Mouse (Mus musculus) neural tube, embryonic 12.5 days (tissue): Measurements from ENCODE around the gene Tmem216. TPM values are rescaled to one million over a fixed set of nuclear protein-coding genes. Genes with fewer than 3 reads are reported as not detected.
A peak's percentile ranks its signal among the peaks of the same experiment; 100 is the strongest.
"Not testable (repeated sequence)": the region's sequence is repeated elsewhere in the genome, so short reads cannot be mapped to it uniquely, and the experiment has no call there.

Experiments used
- ATAC-seq: fragments of 200-750 bp; cut with Nextera tagmentation; 2 replicates; pipeline ENCODE4 v1.8.0; 2017; ENCODE audit warnings: low read depth, mild to moderate bottlenecking, moderate TSS enrichment, moderate library complexity; ENCODE audit not compliant: low FRiP score
- H3K27ac ChIP-seq: fragments of 300-500 bp; sonication (generic); 2 replicates; pipeline ENCODE4 v1.5.1; 2016
- H3K27me3 ChIP-seq: fragments of 300-500 bp; sonication (generic); replicated peaks from 2 replicates; pipeline ENCODE4 v1.6.1; 2016; ENCODE audit warnings: mild to moderate bottlenecking
- H3K36me3 ChIP-seq: fragments of 300-500 bp; sonication (generic); 2 replicates; pipeline ENCODE4 v1.6.1; 2016; ENCODE audit warnings: mild to moderate bottlenecking
- H3K4me1 ChIP-seq: fragments of 300-500 bp; sonication (generic); 2 replicates; pipeline ENCODE4 v1.6.1; 2016
- H3K4me2 ChIP-seq: fragments of 300-500 bp; sonication (generic); replicated peaks from 2 replicates; pipeline ENCODE4 v1.6.1; 2016; ENCODE audit warnings: mild to moderate bottlenecking
- H3K4me3 ChIP-seq: fragments of 300-500 bp; sonication (generic); 2 replicates; pipeline ENCODE4 v1.5.1; 2016
- H3K9ac ChIP-seq: fragments of 300-500 bp; sonication (generic); 2 replicates; pipeline ENCODE4 v1.6.1; 2016; ENCODE audit warnings: mild to moderate bottlenecking
- H3K9me3 ChIP-seq: fragments of 300-500 bp; sonication (generic); 2 replicates; pipeline ENCODE4 v1.6.1; 2016; ENCODE audit warnings: mild to moderate bottlenecking
- WGBS: fragments of 180-500 bp; shearing (Covaris S2); methylation state at CpG from one replicate; pipeline ENCODE4 v1.1.7; 2016; 5-methylcytosine and 5-hydroxymethylcytosine counted together
- polyA plus RNA-seq: library from polyadenylated mRNA; unstranded; fragments of >200 nt; fragmentation: Nextera tagmentation; extraction: Ambion mirVana; gene quantifications from 2 replicates; pipeline ENCODE4 v1.2.1, GENCODE M21; 2016

Gene Tmem216
- polyA plus RNA-seq, 1 experiment from 2014 or later, result 48.1 TPM

DNA sequence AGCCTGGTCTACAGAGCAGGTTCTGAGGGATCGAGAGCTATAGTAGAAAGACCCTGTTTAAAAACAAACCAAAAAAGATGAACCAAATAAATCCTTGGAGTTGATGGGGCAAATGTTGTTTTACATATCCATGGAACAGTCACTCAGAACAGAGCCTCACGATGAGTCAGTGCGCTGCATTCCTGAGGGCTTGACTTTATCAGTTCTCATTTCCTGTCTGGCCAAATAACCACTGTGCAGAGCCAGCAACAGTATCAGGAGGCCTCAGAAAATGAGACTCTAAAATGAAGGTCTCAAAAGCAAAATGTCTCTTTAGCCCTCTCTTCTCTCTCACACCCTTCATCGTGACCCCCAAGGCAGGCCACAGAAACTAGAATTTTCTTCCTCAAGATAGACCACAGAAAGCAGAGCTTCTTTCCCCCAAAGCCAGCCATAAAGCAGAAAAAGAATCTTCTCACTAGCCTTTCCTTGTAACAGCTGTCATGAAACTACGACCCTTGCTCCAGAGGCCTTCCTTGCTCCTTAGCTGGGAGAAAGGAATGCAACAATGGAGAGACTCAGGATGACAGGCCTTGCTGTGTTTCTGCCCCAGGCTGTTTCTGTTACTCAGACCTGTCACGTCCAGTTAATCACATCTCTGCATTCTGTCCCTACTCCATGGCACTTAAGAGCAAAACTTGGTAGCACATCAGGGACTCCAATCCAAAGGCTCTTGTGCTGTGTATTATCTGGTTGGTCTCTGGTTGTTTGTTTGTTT is 5.7 kb upstream of the Tmem216 start:
- peaks cover under 1% of the 10 kb centered on the region; the same call in 1 of the 2 replicates for H3K4me1 ChIP-seq
- no peak overlapping the region for H3K4me2 ChIP-seq
- H3K4me3 ChIP-seq, result no peak overlapping the region
- no peak overlapping the region for H3K27ac ChIP-seq
- no peaks in the 10 kb centered on the region for H3K36me3 ChIP-seq
- H3K27me3 ChIP-seq, result no peaks in the 10 kb centered on the region
- no peak for ATAC-seq
- no peaks in the 10 kb centered on the region for H3K9me3 ChIP-seq
- WGBS, result 77% methylated on average over 6 of the region's 6 CpGs
- H3K9ac ChIP-seq, result no peak overlapping the region

DNA sequence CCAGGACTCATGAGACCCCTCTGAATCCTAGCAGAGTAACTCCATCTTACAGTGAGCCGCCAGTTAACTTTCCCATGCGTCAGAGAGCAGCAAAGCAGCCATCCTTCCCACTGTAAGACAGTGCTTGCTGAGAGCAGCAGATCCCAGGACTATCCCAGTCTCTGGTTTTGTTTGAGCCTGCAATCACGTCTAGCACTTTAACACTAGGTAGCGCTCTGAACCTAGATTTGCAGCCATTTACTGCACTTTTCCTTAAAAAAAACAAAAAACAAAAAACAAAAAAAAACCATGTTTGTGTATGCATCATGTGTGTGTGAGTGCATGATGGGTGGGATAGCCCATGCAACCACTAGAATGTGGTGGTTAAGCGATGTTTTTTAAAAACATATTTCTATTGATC is 4.1 kb upstream of the Tmem216 start:
- 39% methylated on average over 5 of the region's 5 CpGs for WGBS
- H3K9ac ChIP-seq, result no peak overlapping the region
- no peaks in the 10 kb centered on the region for H3K9me3 ChIP-seq
- no peak overlapping the region for H3K27ac ChIP-seq
- H3K4me3 ChIP-seq, result no peak overlapping the region
- no peak overlapping the region for H3K4me2 ChIP-seq
- H3K36me3 ChIP-seq, result no peaks in the 10 kb centered on the region
- no peaks in the 10 kb centered on the region for H3K27me3 ChIP-seq
- no peak for ATAC-seq
- peaks cover 10% of the 10 kb centered on the region for H3K4me1 ChIP-seq

DNA sequence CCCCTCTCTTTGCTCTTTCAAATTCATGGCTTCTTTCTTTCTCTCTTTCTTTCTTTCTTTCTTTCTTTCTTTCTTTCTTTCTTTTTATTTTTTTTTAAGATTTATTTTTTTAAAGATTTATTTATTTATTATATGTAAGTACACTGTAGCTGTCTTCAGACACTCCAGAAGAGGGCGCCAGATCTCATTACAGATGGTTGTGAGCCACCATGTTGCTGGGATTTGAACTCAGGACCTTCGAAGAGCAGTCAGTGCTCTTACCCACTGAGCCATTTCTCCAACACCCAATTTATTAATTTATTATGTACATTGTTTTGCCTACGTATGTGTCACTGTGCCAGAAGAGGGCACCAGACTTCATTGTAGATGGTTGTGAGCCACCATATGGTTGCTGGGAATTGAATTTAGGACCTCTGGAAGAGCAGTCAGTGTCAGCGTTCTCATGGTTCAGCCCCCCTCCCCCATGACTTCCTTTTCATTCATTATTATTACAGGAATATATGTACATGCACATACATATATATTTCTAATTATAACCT is 1.9 kb upstream of the Tmem216 start:
- peaks cover 19% of the 10 kb centered on the region for H3K4me1 ChIP-seq
- H3K36me3 ChIP-seq, ATAC-seq, H3K4me3 ChIP-seq, H3K4me2 ChIP-seq, H3K27ac ChIP-seq, H3K27me3 ChIP-seq, H3K9ac ChIP-seq, H3K9me3 ChIP-seq: not testable (repeated sequence)
- 73% methylated on average over 4 of the region's 4 CpGs for WGBS

DNA sequence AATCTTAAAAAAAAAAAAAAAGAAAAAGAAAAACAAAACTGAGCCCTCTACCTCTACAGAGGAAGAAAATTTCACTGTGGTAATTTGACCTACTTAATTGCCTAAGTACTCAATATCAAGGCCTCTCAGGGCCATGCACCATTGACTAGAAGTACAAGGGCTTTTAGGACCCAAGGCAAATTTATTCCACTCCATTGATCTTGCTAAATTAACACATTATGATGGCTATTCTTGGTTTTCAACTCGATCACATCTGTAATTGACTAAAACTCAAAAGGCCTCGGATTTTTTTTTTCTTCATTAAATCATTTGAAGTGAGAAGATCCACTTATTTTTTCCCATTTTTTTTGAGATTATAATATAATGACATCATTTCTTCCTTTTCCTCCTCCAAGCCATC is 1.4 kb upstream of the Tmem216 start:
- ATAC-seq, result no peak
- 65% methylated on average over 2 of the region's 2 CpGs for WGBS
- no peak overlapping the region for H3K9ac ChIP-seq
- peaks cover 5% of the 10 kb centered on the region; the same call in 1 of the 2 replicates for H3K36me3 ChIP-seq
- H3K27ac ChIP-seq, result no peak overlapping the region
- H3K9me3 ChIP-seq, result no peaks in the 10 kb centered on the region
- no peaks in the 10 kb centered on the region for H3K27me3 ChIP-seq
- H3K4me3 ChIP-seq, result no peak overlapping the region
- no peak overlapping the region for H3K4me2 ChIP-seq
- H3K4me1 ChIP-seq, result peaks cover 19% of the 10 kb centered on the region

DNA sequence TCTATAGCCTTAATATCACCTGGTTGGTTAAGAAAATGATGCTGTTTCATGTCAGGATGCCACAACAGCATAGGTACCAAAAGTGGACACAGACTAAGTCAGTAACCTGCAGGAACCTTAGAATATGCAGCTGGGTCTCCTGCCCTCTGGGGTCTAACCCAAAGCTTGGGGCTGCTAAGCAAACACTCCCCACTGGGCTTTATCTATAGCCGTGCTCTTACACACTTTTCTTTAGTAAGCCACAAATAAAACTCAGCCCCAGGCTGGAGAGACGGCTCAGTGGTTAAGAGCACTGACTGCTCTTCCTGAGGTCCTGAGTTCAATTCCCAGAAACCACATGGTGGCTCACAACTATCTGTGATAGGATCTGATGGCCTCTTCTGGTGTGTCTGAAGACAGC is 963 bp upstream of the Tmem216 start:
- H3K9ac ChIP-seq, result no peak overlapping the region
- no peak for ATAC-seq
- H3K27ac ChIP-seq, result no peak overlapping the region
- H3K4me1 ChIP-seq, result peaks cover 19% of the 10 kb centered on the region
- no peak overlapping the region for H3K4me2 ChIP-seq
- no peaks in the 10 kb centered on the region for H3K27me3 ChIP-seq
- no peak overlapping the region for H3K4me3 ChIP-seq
- peaks cover 5% of the 10 kb centered on the region; the same call in 1 of the 2 replicates for H3K36me3 ChIP-seq
- H3K9me3 ChIP-seq, result no peaks in the 10 kb centered on the region
- 76% methylated on average over 2 of the region's 2 CpGs for WGBS

DNA sequence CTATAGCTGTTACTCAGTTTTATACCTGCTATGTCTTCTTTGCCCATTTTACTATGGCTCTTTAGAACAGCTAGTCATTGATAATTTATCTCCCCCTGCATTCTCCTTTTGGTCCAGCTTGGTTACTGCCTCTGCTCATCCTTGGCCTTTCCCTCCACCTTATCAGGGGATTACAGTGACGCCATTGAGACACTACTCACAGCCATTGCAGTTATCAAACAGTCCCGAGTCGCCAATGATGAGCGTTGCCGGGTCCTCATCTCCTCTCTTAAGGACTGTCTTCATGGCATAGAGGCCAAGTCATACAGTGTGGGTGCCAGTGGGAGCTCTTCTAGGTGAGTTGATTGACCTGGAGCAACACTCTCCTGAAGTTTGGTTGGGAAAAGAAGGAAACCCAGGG is 16.6 kb downstream of the Tmem216 start:
- H3K9me3 ChIP-seq, result no peaks in the 10 kb centered on the region
- no peak overlapping the region for H3K4me2 ChIP-seq
- peaks cover 84% of the 10 kb centered on the region for H3K36me3 ChIP-seq
- H3K4me3 ChIP-seq, result no peak overlapping the region
- ATAC-seq, result no peak
- H3K27me3 ChIP-seq, result no peaks in the 10 kb centered on the region
- no peaks in the 10 kb centered on the region for H3K4me1 ChIP-seq
- WGBS, result 94% methylated on average over 5 of the region's 5 CpGs
- no peak overlapping the region for H3K27ac ChIP-seq
- no peak overlapping the region for H3K9ac ChIP-seq

DNA sequence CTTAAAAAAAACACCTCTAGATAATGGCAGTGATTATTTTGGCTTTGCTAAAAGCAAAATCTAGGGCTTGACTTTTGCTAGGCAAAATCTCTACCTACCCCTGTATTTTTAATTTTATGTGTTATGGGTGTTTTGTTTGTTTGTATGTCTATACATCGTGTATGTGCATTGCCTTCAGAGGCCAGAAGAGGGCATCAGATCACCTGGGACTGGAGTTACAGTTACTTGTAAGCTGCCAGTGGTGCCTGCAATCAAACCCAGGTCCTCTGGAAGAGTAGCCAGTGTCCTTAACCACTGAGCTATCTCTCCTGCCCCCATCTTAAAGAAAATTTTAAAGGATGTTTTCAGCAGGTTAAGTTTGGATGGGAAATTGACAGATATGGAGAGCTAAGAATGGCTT is 26.0 kb downstream of the Tmem216 start:
- Histone ChIP-seq H3K27me3 (no peaks in the 10 kb centered on the region), H3K9ac (no peak overlapping the region), H3K36me3 (peaks cover 52% of the 10 kb centered on the region), H3K4me3 (no peak overlapping the region), H3K4me1 (peaks cover 11% of the 10 kb centered on the region), H3K27ac (no peak overlapping the region), H3K4me2 (no peak overlapping the region), H3K9me3 (no peaks in the 10 kb centered on the region)
- 100% methylated on average over 1 of the region's 1 CpGs for WGBS
- ATAC-seq, result no peak

DNA sequence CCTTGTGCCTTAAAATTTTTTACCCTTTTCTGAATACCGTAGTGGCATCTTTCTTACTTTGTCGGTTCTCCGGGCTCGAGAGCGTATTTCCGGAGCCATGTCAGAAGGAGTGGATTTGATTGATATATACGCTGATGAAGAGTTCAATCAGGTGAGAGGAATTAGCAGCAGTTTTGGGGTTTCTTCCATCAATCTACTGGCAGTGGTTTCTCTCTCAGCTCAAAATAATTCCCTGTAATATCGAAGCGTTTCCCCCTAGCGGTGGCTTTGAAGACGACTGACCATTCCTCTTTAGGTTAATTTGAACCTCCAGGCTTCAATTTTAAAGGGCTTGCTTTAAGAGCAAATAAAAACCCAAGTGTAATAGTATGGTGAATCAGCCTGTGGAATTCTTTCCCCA is 30.1 kb downstream of the Tmem216 start, which contains the start of gene Sdhaf2:
TSS of gene Sdhaf2 (minus strand) at position 233 of the 400 bp plus-strand sequence.
- peaks cover 19% of the 10 kb centered on the region for H3K4me1 ChIP-seq
- H3K27ac ChIP-seq, result peak within 1 kb of the TSS; percentile 94
- H3K9me3 ChIP-seq, result no peaks in the 10 kb centered on the region
- peaks cover 19% of the 10 kb centered on the region for H3K36me3 ChIP-seq
- peak within 1 kb of the TSS; percentile 76 for H3K4me2 ChIP-seq
- under 1% methylated on average over 11 of the region's 11 CpGs for WGBS
- H3K9ac ChIP-seq, result peak within 1 kb of the TSS; percentile 98
- ATAC-seq, result peak; percentile 33
- H3K4me3 ChIP-seq, result peak within 1 kb of the TSS; percentile 98
- H3K27me3 ChIP-seq, result no peaks in the 10 kb centered on the region

DNA sequence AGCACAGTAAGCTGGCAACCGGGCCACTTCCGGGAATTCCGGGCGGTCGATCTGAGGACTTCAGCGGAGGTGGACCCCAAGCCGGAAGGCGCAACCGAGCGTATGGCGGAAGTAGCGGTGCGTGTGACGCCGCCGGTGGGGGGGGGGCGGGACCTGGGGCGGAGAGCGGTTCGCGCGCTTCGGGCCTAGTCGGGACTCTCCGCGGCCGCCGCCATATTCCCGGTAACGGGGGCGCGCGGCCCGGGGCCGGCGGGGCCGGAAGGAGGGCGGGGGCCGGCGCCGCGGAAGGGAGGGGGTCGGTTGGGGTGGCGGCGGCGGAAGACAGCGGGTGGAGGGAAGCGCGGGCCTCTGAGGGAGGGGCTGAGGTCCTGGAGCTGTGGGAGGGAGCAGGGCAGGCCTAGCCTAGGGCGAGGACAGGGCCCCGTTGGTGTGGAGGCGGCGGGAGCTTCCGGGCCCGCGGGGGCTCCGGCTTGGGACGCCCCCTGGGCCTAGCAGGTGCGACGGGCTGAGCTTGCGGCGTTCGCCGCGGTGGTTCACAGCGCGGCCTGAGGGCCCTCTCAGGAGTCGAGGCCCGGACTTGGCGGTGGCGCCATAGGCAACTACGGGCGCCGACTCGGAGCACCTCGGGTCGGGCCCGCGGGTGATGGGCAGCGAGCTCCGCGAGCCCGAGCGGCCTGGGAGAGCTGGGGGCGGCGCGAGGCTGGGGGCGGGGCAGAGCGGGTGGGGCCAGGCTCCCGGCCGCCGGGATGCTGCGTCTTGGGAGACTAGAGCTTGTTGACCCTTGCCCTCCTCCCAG is 30.7 kb downstream of the Tmem216 start, which contains the start of gene Cpsf7:
TSS of gene Cpsf7 (plus strand) at position 161 of the 796 bp plus-strand sequence.
- Histone ChIP-seq H3K4me3 (peak within 1 kb of the TSS; percentile 98), H3K4me1 (peaks cover 19% of the 10 kb centered on the region), H3K36me3 (peaks cover 15% of the 10 kb centered on the region), H3K9ac (peak within 1 kb of the TSS; percentile 98), H3K27ac (peak within 1 kb of the TSS; percentile 94), H3K9me3 (no peaks in the 10 kb centered on the region), H3K4me2 (peak within 1 kb of the TSS; percentile 76), H3K27me3 (no peaks in the 10 kb centered on the region)
- ATAC-seq, result peak; percentile 93
- under 1% methylated on average over 92 of the region's 93 CpGs for WGBS

DNA sequence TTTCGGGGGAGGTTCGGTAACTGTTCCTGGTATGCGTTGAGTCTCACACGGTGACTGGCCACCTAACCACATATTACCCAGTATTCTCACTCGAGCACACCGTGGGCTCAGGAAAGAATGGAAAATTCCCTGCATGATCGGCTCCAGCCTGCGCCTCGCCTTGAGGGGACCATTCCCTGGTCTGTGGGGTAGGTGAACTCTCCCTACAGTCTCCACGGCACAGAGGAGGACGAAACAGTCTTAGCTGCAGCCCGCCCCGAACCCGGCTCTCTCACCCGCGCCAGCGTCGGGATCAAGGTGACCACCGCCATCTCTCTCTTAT is 31.3 kb downstream of the Tmem216 start:
- no peak for ATAC-seq
- Histone ChIP-seq H3K4me2 (peak overlapping the region; percentile 76), H3K9ac (peak overlapping the region; percentile 98), H3K27ac (peak overlapping the region; percentile 94; the same call in 1 of the 2 replicates), H3K36me3 (peaks cover 10% of the 10 kb centered on the region), H3K4me1 (peaks cover 19% of the 10 kb centered on the region), H3K9me3 (no peaks in the 10 kb centered on the region), H3K4me3 (peak overlapping the region; percentile 98), H3K27me3 (no peaks in the 10 kb centered on the region)
- whole genome bisulfite sequencing, result under 1% methylated on average over 19 of the region's 19 CpGs

DNA sequence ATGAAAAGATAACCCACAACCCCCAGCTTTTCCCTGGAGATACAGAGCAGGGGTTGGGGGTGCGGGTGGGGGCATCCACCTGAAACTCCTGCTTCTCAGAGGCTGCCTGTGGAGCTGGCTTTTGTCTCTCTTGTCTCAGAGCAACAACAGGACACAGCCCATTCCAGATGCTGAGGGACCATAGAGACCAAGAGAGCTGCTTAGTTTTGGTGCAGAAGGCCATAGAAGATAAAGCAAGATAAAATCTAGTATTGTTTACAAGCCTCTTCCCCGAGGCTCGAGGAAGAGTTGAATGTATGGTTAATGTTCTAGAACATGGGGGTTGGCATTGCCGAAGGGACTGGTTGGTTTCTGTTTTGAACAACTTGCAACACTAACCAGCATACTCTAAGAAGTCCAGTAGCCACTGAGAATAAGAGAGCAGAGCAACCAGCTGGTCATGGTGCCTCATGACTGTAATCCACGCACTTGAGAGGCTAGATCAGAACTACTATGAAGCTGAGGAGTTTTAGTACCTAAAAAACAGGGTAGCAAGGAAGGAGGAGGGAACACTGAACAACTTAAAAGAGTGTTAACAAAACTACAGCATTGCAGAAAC is 32.5 kb downstream of the Tmem216 start:
- 92% methylated on average over 5 of the region's 5 CpGs for WGBS
- H3K4me1 ChIP-seq, result peaks cover 19% of the 10 kb centered on the region
- H3K9me3 ChIP-seq, result no peaks in the 10 kb centered on the region
- H3K36me3 ChIP-seq, result peaks cover 7% of the 10 kb centered on the region
- H3K9ac ChIP-seq, result no peak overlapping the region
- no peak overlapping the region for H3K27ac ChIP-seq
- H3K27me3 ChIP-seq, result no peaks in the 10 kb centered on the region
- H3K4me2 ChIP-seq, result peak overlapping the region; percentile 76; the same call in 1 of the 2 replicates
- ATAC-seq, result no peak
- no peak overlapping the region for H3K4me3 ChIP-seq

DNA sequence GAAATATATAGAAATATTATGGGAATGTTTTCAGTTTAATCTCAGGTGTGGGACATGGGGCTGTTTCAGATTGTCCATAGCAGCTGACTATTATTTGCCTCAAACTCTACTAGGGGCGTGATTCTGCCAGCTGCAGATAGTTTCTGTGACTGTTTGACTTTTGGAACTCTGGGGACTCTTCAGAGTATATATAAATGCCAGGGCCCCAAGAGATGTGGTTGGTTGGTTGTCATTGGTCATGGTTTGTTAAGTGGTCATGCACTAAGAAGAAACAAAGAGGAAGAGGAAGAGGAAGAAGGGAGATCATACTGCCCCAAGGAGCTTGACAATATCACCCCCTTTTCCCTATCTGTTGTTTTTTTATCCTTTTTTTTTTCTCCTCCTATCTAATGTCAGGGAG is 34.1 kb downstream of the Tmem216 start:
- Histone ChIP-seq H3K4me3 (no peak overlapping the region), H3K4me2 (no peak overlapping the region), H3K27me3 (no peaks in the 10 kb centered on the region), H3K9ac (no peak overlapping the region), H3K4me1 (peaks cover 17% of the 10 kb centered on the region), H3K36me3 (peaks cover 8% of the 10 kb centered on the region; the same call in 1 of the 2 replicates), H3K27ac (no peak overlapping the region), H3K9me3 (no peaks in the 10 kb centered on the region)
- ATAC-seq, result no peak
- WGBS, result 85% methylated on average over 1 of the region's 1 CpGs
